Mouse (Mus musculus) urinary bladder, postnatal 36 days (tissue): ENCODE data around the gene Gm4553.
A peak's percentile ranks its signal among the peaks of the same experiment; 100 is the strongest.
"Not testable (repeated sequence)": the region's sequence is repeated elsewhere in the genome, so short reads cannot be mapped to it uniquely, and the experiment has no call there.

Source experiments
- DNase-seq, 2 experiments: peaks; one replicate each; pipeline ENCODE4 v3.0.0; 2022; ENCODE audit warnings: low spot score in 2 of 2, mixed read lengths in 1 of 2

Gm4553 gene

DNA sequence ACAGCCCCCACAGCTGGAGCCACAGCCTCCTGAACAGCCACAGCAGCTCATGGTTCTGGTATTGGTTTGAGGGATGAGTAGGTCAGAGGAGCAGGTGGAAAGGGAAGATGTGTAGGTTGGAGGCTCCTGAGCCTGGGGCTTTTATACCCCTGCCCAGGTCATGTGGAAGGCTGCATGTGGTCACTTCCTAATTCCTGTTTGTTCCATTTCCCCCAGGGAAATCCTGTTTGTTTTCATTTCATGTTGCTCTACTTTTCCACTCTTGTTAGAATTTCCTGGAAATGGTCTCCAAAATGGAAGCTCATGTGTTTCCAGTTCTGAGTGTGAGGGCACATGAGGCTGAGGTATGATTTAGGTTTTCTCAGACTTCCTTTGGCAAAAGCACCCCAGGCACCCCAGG lies at the start of gene Gm4553:
Gm4553 (minus strand) TSS at position 101 of the 400 bp plus-strand sequence.
- DNase-seq: not testable (repeated sequence)

DNA sequence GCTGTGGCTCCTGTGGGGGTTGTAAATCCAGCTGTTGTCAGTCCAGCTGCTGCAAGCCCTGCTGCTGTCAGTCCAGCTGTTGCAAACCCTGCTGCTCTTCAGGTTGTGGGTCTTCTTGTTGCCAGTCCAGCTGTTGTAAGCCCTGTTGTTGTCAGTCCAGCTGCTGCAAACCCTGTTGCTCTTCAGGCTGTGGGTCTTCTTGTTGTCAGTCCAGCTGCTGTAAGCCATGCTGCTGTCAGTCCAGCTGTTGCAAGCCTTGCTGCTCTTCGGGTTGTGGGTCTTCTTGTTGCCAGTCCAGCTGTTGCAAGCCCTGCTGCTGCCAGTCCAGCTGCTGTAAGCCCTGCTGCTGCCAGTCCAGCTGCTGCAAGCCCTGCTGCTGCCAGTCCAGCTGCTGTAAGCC lies 46.6 kb upstream of the Gm4553 start:
- DNase-seq: not testable (repeated sequence)

DNA sequence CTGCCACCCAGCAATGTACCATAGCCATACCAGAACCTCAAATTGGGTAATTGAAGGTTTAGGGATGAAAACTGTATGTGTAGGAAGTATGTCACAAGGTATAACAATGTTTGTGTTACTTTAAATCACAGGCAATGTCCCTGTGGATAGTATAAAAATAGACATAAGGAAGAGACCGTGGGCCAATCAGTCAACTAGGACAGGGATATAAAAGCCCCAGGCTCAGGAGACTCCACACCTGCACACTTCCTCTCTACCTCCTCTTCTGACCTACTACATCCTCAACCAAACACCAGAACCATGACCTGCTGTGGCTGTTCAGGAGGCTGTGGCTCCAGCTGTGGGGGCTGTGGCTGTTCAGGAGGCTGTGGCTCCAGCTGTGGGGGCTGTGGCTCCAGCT lies 46.0 kb upstream of the Gm4553 start, which contains the start of gene Gm7579:
Gm7579 (plus strand) TSS at position 301 of the 400 bp plus-strand sequence.
- no peak for DNase-seq

DNA sequence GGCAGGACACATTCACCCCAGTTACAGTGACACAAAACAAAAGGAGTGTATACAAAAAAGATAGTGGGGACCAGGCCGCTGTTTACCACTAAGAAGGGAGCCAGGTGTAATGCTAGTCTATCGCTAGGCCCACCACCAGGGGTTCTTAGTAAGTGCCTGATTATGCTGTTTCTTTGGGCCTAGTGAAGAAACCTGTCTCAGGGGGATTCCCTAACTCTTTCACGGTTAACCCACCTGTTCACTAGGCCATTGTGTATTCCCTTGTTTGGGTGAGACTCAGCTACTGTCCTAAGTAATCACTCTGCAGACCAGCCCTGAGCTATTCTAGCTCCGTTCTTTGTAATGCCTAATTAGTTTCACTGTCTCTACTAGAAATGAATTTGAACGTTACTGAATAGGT lies 41.4 kb upstream of the Gm4553 start:
- DNase-seq: not testable (repeated sequence)

DNA sequence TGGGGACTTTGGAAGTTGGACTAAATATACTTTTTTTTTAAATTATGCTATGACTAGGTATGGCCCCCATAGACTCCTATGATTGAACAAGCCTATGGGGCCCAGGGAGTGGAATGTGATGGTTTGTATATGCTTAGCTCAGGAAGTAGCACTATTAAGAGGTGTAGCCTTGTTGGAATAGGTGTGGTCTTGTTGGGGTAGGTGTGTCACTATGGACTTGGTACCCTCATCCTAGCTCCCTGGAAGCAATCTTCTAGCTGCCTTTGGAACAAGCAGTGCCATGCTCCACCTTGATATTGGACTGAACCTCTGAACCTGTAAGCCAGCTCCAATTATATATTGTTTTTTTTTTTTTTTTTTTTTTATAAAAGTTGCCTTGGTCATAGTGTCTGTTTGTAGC lies 39.9 kb upstream of the Gm4553 start:
- DNase-seq: no peak

DNA sequence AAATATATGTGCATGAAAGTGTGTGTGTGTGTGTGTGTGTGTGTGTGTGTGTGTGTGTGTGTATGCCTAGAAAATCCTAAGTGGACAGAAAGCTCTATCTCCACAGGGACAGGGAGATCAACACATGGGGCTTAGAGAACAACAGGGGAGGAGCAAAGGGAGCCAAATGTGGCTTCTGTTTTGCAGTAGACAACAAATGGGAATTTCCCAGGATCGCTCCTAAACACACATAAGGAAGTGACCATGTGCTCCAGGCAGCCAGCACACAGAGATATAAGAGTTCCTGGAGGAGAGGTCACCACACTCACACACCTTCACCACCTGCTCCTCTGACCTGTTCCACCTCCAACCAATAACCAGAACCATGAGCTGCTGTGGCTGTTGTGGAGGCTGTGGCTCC lies 35.5 kb upstream of the Gm4553 start, which contains the start of gene Krtap5-3:
Krtap5-3 (plus strand) TSS at position 301 of the 400 bp plus-strand sequence.
- DNase-seq: no peak

DNA sequence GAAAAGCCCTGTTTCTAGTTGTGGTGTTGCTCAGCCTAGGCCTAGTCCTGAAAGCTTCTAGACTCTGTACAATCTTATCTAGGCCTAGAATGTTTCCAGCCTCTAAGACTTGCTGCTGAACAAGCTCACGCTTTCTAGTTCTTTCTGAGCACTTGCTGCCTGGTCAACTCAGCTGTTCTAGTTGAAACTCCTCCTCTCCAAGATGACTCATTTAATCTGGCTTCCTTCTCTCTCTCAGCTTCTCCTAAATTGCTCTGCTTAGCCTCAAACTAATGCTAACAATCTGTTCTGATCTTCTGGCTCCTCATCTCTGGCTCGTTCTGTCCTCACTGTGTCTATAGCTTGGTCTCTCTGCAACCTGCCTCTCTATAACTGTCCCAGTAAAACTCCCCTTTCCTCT lies 33.2 kb upstream of the Gm4553 start:
- no peak for DNase-seq

DNA sequence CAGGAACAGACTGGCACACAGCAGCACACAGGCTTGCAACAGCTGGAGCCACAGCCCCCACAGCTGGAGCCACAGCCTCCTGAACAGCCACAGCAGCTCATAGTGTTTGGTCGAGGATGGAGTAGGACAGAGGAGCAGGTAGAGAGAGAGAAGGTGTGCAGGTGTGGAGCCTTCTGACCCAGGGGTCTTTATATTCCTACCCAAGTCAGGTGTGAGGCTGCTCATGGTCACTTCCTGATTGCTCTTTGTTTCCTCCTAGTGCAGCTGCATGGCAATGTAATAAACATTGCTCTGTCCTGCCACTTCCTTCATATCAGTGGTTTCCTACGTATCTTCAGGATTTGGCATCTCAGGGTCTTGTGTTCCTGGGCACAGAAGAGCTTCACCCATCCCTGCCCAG lies 24.8 kb upstream of the Gm4553 start, which contains the start of gene Gm10153:
Gm10153 (minus strand) TSS at position 101 of the 400 bp plus-strand sequence.
- no peak for DNase-seq

DNA sequence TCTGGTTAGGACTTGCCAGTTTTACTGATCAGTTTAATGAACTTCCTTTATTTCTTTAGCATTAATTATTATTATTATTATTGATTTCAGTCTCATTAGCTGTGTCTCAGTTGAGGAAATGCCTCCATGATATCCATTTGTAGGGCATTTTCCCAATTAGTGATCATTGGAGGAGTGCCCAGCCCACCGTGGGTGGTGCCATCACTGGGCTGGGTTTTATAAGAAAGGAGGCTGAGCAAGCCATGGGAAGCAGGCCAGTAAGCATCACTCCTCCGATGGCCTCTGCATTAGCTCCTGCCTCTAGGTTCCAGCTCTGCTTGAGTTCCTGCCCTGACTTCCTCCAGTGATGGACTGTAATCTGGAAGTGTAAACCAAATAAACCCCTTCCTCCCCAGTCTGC lies 22.6 kb upstream of the Gm4553 start:
- DNase-seq: no peak

DNA sequence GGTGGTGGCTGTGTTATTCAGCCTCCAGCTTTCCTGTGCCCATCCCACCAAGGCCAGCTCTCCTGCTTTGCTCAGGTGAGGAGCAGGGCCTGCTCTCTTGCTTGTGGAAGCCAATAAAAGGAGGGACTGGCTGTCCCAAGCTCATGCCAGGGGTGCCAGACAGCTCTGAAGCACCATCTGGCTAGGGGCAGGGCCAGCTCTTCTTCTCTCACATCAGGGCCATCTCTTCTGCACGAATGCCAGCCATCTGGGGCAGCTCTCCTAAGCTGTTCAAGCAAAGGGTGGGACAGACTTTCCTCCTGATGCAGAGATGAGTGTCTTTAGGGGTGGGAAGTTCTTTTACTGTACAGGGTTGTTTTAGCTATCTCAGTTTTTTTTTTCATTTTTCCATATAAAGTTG lies 15.5 kb upstream of the Gm4553 start:
- no peak for DNase-seq

DNA sequence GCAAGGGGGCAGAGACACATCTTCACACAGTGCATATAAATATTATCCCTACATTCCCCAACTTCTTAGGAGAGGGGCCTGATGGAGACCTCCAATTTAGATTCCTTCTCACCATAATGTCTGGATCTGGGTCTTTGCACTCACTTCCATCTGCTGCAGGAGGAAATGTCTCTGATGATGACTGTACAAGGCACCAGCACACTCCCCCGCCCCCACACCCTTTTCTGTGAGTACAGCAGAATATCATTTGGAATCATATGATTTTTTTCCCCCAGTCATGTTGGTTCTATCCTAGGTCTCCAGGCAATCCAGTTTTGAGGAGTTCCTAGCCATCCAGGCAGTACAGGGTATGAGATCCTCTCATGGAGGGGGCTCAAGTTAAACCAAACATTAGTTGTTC lies 13.1 kb upstream of the Gm4553 start:
- DNase-seq: no peak

DNA sequence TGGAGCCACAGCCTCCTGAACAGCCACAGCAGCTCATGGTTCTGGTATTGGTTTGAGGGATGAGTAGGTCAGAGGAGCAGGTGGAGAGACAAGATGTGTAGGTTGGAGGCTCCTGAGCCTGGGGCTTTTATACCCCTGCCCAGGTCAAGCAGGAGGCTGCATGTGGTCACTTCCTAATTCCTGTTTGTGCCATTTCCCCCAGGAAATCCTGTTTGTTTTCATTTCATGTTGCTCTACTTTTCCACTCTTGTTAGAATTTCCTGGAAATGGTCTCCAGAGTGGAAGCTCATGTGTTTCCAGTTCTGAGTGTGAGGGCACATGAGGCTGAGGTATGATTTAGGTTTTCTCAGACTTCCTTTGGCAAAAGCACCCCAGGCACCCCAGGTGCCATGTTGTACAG lies 10.4 kb upstream of the Gm4553 start, which contains the start of gene Krtap5-2:
Krtap5-2 (minus strand) TSS at position 101 of the 400 bp plus-strand sequence.
- DNase-seq: not testable (repeated sequence)

DNA sequence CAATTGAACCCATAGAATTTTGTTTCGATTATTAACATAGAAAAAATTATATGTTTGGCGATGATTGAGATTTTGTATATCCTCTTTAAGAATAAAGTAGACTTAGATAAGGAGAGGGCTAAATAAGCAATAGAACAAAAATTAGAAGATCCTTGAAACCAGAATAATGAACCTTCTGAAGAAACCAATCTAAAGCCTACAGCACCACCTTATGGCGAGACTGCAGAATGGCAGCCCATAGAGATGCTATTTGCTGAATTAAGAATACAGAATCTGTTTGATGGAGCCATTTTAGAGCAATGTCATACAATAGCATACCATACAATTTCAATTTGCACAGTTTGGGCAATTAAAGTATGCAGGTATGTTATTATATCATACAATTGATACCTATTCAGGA lies 4.3 kb upstream of the Gm4553 start:
- DNase-seq: no peak

DNA sequence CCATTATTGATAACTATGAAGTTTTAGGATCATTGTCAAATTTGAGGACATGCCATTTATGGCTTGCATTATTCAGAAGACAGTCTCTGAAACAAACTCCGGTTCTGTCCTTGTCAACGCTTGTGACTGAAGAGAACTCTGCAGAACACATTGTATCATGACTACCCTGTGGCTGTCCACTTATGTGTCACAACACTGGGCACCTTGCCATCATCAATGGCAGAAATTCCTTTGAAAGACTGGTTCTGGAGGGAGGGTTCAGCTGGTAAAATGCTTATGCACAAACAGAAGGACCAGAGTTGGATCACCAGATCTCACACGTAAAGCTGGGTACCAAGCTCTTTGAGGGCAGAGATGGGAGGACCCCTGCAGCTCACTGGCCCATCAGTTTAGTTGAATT lies 6.2 kb downstream of the Gm4553 start:
- DNase-seq: no peak

DNA sequence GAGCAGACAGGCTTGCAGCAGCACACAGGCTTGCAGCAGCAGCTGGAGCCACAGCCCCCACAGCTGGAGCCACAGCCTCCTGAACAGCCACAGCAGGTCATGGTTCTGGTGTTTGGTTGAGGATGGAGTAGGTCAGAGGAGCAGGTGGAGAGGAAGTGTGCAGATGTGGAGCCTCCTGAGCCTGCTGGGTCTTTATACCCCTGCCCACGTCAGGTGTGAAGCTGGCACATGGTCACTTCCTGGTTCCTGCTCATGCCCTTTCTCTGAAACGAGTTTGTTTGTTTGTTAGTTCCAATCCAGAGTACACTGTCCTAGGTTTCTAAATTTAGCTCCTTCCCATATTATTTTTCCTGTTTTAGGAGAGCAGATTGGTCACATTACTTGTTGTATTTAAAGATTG lies 8.5 kb downstream of the Gm4553 start, which contains the start of gene Gm29735:
Gm29735 (minus strand) TSS at position 101 of the 400 bp plus-strand sequence.
- not testable (repeated sequence) for DNase-seq

DNA sequence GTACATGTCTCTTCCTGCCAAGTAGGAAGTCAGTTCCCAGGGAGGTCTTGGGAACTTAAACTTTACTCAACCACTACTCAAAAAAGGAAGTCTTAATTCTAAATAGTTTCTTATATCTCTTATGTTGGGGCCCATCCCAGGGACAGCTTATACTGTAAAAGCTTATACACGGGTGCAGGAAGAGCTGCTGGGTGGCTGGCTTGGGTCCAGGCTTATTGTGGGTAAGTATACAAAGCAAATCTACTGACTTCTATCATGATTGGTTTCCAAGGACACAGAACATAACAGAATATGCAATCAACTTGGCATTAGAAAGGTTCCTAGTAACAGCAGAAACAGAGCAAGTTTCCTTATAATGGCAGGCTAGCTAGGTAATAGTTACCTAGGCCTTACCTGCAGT lies 10.2 kb downstream of the Gm4553 start:
- DNase-seq: no peak

DNA sequence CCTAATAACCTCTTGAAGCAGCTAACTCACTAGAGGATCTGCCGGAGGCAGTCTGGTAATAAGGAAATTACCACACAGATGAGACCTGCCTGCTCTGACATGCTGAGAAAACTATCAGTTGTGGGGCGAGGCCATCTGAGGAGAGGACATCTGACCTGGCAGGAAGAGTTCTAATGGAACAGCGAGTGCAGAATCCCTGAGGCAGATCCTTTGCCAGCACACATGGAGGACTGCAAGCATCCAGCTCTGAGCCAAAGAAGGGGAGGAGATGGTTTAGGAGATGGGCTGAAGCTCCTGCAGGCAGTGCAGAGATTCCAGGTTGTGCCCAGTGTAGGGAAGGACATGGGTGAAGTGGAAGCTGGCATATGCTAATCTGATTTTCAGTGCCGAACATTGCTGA lies 13.3 kb downstream of the Gm4553 start:
- no peak for DNase-seq

DNA sequence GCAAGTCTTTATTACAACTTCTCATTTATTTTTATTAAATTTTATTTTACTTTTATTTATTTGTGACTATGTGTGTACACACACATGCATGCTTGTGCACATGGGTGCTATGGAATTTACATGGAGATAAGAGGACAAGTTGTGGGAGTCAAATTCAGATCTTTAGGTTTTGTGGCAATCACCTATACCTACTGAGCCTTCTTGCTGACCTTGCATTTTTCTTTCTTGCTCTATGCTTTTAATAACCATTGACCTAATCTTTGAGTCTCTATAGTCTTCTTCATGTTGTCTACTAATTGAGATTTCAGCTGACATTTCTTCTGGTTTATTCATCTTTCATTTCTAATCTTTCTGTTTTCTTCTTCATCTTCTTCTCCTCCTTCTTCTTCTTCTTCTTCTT lies 16.9 kb downstream of the Gm4553 start:
- no peak for DNase-seq

DNA sequence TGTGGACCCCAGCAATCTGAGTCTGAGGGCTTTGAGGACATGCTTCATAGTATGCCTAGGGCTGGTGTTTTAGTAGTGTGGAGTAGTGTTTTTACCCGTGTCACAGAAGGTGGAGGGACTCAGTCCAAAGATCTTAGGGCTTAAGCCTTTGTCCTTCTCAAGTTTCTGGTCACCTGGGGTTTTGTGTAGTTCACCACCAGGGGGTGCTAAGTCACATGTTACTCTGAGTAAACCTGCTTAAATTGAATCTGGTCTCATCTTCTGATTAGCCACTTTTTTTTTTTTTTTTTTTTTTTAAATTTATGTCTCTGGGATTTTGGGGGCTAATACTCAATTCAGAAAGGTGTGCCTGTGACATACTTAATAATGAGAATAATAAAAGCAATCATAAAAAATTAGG lies 19.5 kb downstream of the Gm4553 start:
- DNase-seq: peak; percentile 6 to 11

DNA sequence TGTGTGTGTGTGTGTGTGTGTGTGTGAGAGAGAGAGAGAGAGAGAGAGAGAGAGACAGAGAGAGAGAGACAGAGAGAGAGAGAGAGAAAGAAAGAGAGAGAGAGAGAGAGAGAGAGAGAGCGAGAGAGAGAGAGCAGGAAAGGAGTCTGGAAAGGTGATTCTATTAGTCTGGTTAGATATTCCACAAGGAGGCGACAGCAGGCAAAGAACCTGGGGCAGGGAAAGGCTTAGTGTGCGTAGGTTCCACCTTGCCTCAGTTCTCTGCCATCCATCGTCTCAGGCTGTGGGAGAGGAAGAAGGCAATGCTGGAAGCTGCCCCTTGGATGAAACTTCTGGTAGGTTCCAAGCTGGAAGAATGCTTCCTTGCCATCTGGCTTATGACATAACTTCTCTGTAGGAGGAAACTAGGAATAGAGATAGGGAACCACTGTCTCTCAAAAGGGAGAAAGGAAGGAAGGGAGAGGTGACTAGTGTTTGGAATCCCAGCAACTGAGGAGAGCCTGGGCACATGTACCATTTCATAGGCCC lies 20.1 kb downstream of the Gm4553 start:
- no peak for DNase-seq

DNA sequence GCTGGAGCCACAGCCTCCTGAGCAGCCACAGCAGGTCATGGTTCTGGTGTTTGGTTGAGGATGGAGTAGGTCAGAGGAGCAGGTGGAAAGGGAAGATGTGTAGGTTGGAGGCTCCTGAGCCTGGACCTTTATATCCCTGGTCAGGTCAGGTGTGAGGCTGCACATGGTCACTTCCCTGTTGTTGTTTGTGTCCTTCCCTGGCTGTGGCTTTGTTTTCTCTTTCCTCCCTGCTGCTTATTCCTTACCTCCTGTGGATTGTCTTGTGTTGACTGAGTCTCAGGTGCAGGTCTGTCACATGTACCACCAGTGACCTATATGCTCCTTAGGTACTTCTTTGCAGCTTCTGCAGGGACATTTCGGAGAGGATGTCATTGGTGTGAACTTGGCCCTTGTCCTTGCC lies 21.0 kb downstream of the Gm4553 start, which contains the start of gene Gm45337:
Gm45337 (minus strand) TSS at position 101 of the 400 bp plus-strand sequence.
- DNase-seq: no peak

DNA sequence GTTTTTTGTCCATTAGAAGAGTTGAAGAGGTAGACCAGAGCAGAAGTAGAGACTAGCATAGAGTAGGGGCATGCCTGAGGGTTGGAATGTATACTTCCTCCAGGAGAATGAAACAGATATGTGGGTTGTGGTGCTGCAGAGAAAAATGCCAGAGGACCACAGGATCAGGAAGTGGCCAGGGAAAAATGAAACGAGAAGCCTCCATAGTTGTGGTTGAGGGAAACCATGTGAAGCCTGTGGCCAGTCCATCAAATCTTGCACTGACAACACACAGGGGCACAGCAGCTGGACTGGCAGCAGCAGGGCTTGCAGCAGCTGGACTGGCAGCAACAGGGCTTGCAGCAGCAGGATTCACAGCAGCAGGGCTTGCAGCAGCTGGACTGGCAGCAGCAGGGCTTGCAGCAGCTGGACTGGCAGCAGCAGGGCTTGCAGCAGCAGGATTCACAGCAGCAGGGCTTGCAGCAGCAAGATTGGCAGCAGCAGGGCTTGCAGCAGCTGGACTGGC lies 22.0 kb downstream of the Gm4553 start:
- DNase-seq: not testable (repeated sequence)

DNA sequence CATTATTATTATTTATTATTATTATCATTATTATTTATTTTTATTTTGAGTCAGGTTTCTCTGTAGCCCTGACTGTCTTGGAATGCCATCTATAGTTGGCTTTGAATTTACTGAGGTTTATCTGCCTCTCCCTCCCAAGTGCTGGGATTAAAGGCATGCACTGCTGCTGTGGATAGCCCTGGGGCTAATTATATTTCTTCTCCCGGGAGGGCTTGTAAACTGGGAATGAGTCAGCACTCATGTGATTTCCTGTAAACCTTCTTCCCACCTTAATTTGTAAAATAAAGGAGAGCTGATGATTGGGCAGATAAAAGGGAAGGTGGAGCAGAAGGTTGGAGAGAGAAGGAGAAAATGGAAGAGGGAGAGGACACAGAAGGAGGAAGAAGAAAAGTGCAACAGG lies 24.8 kb downstream of the Gm4553 start:
- DNase-seq: no peak

DNA sequence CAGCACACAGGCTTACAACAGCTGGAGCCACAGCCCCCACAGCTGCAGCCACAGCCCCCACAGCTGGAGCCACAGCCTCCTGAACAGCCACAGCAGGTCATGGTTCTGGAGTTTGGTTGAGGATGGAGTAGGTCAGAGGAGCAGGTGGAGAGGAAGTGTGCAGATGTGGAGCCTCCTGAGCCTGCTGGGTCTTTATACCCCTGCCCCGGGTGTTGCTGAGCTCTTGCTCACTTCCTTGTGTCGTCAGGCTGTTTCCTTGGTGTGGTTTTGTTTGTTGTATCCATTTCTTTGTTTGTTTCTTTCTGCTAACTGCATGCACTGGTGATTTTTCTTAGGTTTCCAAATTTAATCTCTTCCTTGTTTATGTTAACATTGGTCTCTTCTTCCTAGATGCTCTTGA lies 29.6 kb downstream of the Gm4553 start, which contains the start of gene Gm39115:
Gm39115 (minus strand) TSS at position 101 of the 400 bp plus-strand sequence.
- not testable (repeated sequence) for DNase-seq
